Mouse (Mus musculus) thymus, adult 18-20 months (tissue): Measurements from ENCODE around the gene Pik3c2b.
A peak's percentile ranks its signal among the peaks of the same experiment; 100 is the strongest.
"Not testable (repeated sequence)": the region's sequence is repeated elsewhere in the genome, so short reads cannot be mapped to it uniquely, and the experiment has no call there.

Source experiments
- DNase-seq, 2 experiments: peaks; one replicate each; pipeline ENCODE4 v3.0.0; 2022; ENCODE audit warnings: mixed read lengths in 2 of 2

Gene Pik3c2b

GRCm38 (mm10) chr1:133045011-133045860, at the start of gene Pik3c2b:
Pik3c2b (plus strand) TSS chr1:133045667.
- DNase-seq: no peak

GRCm38 (mm10) chr1:133000347-133000746, 45.1 kb upstream of the Pik3c2b start:
- no peak for DNase-seq

DNA sequence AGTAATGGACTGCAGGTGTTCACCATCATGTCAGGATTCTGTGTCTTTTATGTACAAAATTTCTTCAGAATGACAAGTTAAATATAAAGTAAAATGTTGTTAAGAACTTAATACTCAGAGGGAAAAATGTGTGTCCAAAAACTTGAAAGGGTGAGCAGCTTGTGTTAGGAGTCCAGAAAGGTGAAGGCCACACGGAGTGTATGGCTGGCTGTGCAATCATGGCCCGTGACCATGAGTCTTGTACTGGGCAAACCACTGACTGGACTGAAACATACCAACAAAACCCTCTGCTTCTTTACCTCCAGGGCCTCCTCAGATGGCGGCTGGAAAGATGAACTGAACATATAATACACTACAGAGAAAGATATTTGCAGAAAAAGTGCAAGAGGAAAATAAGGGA, 38.9 kb upstream of the Pik3c2b start:
- DNase-seq: no peak

DNA sequence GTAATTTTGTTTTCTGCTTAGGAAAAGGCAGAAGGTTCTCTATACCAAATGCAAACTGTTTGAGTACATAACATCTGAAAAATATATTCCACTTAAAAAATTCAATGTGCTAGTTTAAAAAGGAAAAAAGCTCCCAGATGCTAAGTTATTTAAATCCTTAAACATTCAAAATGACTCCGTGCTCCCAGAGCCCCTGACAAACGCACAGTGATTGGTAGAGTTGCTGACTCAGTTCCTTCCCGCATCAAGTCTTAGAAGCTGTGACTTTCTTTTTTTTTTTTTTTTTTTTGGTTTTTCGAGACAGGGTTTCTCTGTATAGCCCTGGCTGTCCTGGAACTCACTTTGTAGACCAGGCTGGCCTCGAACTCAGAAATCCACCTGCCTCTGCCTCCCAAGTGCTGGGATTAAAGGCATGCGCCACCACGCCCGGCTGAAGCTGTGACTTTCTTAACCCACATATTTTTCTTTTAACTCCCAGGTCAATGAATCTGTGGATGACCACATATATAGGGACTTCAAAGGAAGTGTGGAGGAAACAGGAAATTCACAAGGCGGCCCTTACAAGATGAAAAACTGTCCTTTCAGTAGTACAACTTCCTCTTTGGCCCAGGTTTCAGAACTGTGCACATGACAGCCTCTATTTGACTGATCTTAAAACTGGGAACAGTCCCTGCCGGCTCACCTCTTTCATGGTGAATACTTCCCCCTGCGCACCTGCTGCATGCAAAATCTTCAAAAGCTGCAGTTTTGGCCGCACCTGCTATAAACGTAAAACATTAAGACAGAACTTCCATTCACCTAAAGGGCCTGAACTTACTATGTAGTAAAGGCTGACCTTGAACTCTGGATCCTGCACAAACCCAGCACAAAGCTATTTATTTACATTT, 33.3 kb upstream of the Pik3c2b start:
- peak in 1 of 2 experiments; percentile 61 for DNase-seq

- no peak for DNase-seq
Measured at GRCm38 (mm10) chr1:133013331-133013730, 32.1 kb upstream of the Pik3c2b start.

- DNase-seq: no peak
Measured at GRCm38 (mm10) chr1:133014196-133014595, 31.3 kb upstream of the Pik3c2b start.

DNA sequence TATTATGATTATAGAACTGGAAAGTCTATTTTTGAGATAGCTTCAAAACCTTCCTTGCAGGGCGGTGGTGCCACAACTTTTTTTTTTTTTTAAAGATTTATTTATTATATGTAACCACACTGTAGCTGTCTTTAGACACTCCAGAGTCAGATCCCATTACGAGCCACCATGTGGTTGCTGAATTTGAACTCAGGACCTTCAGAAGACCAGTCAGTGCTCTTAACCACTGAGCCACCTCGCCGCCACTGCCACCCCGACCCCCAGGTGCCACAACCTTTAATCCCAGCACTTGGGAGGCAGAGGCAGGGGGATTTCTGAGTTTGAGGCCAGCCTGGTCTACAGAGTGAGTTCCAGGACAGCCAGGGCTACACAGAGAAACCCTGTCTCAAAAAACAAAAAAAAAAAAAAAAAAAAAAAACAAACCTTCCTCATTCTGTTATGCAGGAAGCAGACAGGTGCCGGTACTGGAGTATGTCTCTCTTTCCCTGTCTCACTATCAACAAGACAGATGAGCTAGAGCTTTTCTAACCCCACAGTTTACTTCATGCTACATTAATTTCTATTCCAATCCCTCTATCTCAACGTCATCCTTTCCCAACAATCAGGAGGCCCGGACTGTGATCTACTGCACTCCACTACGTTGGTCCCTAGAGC, 28.6 kb upstream of the Pik3c2b start:
- DNase-seq: no peak

- no peak for DNase-seq
Measured at GRCm38 (mm10) chr1:133018580-133018979, 26.9 kb upstream of the Pik3c2b start.

GRCm38 (mm10) chr1:133019312-133019711, 26.2 kb upstream of the Pik3c2b start:
- DNase-seq: no peak

- DNase-seq: no peak
Measured at GRCm38 (mm10) chr1:133020137-133020894, 25.2 kb upstream of the Pik3c2b start.

GRCm38 (mm10) chr1:133021391-133021790, 24.1 kb upstream of the Pik3c2b start:
- DNase-seq: no peak

DNA sequence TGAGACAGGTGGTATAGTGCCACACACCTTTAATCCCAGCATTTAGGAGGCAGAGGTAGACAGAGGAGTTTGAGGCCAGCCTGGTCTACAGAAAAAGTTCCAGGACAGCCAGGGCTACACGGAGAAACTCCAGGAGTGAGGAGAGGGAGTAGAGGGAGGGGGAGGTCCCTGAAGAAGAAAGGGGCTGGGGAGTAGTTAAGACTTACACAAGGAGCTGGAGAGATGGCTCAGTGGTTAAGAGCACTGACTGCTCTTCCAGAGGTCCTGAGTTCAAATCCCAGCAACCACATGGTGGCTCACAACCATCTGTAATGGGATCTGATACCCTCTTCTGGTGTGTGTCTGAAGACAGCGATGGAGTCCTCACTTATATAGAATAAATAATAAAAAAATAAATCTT, 23.5 kb upstream of the Pik3c2b start:
- not testable (repeated sequence) for DNase-seq

- DNase-seq: not testable (repeated sequence)
Measured at GRCm38 (mm10) chr1:133023723-133024122, 21.7 kb upstream of the Pik3c2b start.

DNA sequence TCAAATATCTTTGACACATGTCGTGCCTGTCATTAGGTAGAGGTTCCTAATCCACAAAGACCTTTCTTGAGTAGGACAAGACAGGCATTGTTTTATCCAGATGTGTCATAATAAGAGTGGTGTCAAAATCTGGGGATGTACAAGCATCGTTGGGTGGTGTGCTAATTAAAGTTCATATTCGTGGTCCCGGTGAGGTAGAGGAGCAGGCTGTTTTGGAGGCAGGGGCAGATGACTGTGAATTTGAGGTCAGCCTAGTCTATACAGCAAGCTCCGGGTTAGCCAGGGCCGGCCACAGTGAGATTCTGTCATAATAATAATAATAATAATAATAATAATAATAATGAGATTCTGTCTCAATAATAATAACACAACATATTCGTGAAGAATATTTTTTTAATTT, 21.0 kb upstream of the Pik3c2b start:
- no peak for DNase-seq

DNA sequence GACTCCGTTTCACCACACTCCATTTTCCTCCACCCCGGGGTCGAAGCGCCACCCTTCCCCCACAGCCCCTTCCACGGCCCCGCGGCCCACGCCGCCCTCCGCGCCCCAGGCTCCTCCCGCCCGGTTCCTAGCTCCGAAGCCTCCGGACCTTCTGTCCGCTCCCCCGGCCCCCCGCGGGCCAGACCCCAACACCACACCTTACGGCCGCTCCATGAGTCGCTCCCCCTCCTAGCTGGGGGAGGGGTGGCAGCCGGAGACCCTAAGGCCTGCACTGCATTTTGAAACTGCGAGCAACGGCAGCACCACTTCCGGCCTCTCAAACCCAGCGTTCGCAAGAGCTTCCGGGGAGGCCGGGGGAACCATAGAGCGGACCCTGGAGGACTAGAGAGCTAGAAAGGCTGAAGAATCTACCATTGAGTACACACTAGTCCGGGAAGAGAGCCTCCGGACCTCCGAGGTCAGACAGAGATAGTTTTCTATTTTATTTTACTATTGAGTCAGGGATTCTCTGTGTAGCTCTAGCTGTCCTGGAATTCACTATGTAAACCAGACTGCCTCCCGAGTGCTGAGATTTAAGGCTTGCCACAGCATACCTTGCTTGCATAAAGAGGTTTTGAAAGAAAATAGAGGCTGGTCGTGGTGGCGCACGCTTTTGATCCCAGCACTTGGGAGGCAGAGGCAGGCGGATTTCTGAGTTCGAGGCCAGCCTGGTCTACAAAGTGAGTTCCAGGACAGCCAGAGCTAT, 20.2 kb upstream of the Pik3c2b start:
- peak; percentile 80 to 89 for DNase-seq

DNA sequence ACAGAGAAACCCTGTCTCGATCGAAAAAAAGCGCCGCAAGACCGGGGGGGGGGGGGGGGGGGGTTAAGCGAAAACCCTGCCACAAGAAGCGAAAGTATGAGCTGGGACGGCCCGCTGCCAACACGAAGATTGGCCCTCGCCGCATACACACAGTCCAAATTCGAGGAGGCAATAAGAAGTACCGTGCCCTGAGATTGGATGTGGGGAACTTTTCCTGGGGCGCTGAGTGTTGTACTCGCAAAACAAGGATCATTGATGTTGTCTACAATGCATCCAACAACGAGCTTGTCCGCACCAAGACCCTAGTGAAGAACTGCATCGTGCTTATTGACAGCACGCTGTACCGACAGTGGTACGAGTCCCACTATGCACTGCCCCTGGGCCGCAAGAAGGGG, 19.7 kb upstream of the Pik3c2b start:
- DNase-seq: not testable (repeated sequence)

GRCm38 (mm10) chr1:133027126-133027525, 18.3 kb upstream of the Pik3c2b start:
- no peak for DNase-seq

DNA sequence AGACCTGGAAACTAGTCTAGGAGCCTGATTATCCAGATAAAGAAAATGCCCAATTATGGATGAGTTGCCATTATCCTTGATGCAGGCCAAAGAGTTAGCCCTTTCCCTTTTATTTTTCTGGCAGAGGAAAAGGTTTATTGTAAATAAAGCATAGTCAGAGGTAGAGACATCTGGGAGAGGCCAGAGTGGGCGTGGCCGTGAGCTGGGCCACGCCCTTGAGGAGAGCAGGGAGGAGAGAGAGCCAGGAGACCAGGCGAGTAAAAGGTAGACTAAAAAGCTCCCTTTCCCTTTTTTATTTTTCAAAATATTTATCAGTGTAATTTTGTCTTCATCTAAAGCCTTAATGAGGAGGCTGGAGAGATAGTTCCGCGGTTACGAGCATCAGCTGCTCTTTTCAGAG, 17.5 kb upstream of the Pik3c2b start:
- no peak for DNase-seq

DNA sequence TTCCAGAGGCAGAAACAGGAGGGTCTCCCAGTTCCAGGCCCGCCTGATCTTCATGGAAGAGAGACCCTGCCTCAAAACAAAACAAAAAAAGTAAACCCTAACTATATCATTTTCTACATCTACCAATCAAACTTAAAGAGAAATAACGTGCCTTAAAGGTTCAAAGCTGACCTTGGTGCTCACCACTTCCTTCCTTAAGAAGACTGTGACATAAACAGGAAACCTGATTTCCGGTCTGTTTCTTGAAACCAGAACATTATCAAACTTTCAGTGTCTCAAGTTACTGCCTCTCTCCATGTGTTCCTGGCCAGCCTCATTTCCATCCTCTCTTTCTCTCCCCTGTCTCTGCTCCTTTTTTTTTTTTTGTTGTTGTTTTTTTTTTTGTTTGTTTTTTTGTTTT, 15.7 kb upstream of the Pik3c2b start:
- DNase-seq: no peak

GRCm38 (mm10) chr1:133030461-133030860, 15.0 kb upstream of the Pik3c2b start, which contains the start of gene Mdm4:
Mdm4 (minus strand) TSS chr1:133030561.
- DNase-seq: no peak

GRCm38 (mm10) chr1:133032981-133033315, 12.5 kb upstream of the Pik3c2b start:
- no peak for DNase-seq
